Mouse (Mus musculus): Measurements from ENCODE around the gene Rora.

- TF ChIP-seq CTCF (IDR thresholded peaks at IDR 0.05; ENCODE audit: low read depth, low read length) (no peak), POLR2A (IDR thresholded peaks at IDR 0.05; ENCODE audit: extremely low read depth, insufficient read depth, low read length) (no peak)
Observed at GRCm38 (mm10) chr9:69051890-69052289, 398.3 kb downstream of the Rora start.
